Mouse (Mus musculus): ENCODE measurements around the gene Shld2.

DNA sequence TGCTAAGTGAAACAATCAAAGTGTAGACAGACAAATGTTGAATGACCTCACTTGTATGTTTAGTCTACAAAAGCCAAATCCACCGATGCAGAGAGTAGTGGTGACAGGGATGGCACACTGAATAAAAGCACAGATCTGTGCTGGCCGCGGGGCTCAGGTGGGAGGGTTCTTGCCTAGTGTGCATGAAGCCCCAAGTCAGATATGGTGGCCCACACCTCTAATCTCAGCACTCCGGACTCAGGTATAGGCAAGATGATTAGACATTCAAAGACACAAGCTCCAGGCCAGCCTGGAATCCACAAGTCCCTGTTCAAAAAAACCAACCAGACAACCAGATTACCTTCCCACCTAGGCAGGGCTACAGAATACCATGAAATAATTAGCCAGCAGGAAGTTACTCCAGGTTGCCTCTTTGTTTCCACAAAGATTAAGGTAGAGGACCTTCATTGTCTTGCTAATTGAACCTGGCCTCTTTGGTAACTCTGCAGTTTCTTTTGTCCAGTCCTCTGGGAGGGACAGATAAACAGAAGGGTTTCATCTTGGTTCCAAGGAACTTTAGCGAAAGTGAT, 49.5 kb upstream of the Shld2 start:
- TF ChIP-seq POLR2A (IDR thresholded peaks at IDR 0.05; ENCODE audit: insufficient read length, low read depth) (no peak), POLR2AphosphoS2 (IDR thresholded peaks at IDR 0.05; ENCODE audit: insufficient read length, low read depth) (no peak), TCF12 (IDR thresholded peaks at IDR 0.05; ENCODE audit: insufficient read depth, poor library complexity, severe bottlenecking) (no peak), MAX (IDR thresholded peaks at IDR 0.05; ENCODE audit: low read depth) (no peak), CEBPB (IDR thresholded peaks at IDR 0.05; ENCODE audit: insufficient read depth, poor library complexity, severe bottlenecking) (no peak), E2F4 (IDR thresholded peaks at IDR 0.05; ENCODE audit: insufficient read depth) (no peak), MYOD1 (IDR thresholded peaks at IDR 0.05; ENCODE audit: control insufficient read depth in 1 of 3, insufficient read length in 2 of 3, low read depth in 2 of 3) (no peak), MYOG (IDR thresholded peaks at IDR 0.05; ENCODE audit: control insufficient read depth in 1 of 3, insufficient read depth in 1 of 3, insufficient read length in 2 of 3, low read depth in 2 of 3) (no peak), REST (IDR thresholded peaks at IDR 0.05; ENCODE audit: insufficient read depth, insufficient read length) (no peak), USF1 (IDR thresholded peaks at IDR 0.05; ENCODE audit: low read depth) (no peak), TCF3 (IDR thresholded peaks at IDR 0.05; ENCODE audit: insufficient read length, low read depth) (no peak), SRF (IDR thresholded peaks at IDR 0.05; ENCODE audit: control insufficient read depth, insufficient read length, low read depth) (no peak)
